Mouse (Mus musculus) heart, embryonic 10.5 days (tissue): ENCODE measurements around the gene Tmem72. TPM values are rescaled to one million over a fixed set of nuclear protein-coding genes. Genes with fewer than 3 reads are reported as not detected.

Experiments
- DNase-seq: peaks from one replicate; pipeline ENCODE4 v3.0.0-alpha.2; 2017; ENCODE audit warnings: low spot score
- H3K27ac ChIP-seq: fragments of 300-500 bp; sonication (generic); 2 replicates; pipeline ENCODE4 v1.5.1; 2016; ENCODE audit warnings: mild to moderate bottlenecking
- H3K27me3 ChIP-seq: fragments of 300-500 bp; sonication (generic); 2 replicates; pipeline ENCODE4 v1.6.1; 2016; ENCODE audit warnings: mild to moderate bottlenecking; ENCODE audit not compliant: poor library complexity, insufficient read depth, severe bottlenecking
- H3K36me3 ChIP-seq: fragments of 300-500 bp; sonication (generic); 2 replicates; pipeline ENCODE4 v1.6.1; 2016; ENCODE audit warnings: mild to moderate bottlenecking, moderate library complexity
- H3K4me1 ChIP-seq: fragments of 300-500 bp; sonication (generic); 2 replicates; pipeline ENCODE4 v1.6.1; 2016; ENCODE audit warnings: mild to moderate bottlenecking
- H3K4me3 ChIP-seq: fragments of 300-500 bp; sonication (generic); 2 replicates; pipeline ENCODE4 v1.5.1; 2016; ENCODE audit warnings: mild to moderate bottlenecking, moderate library complexity
- H3K9me3 ChIP-seq: fragments of 300-500 bp; sonication (generic); 2 replicates; pipeline ENCODE4 v1.6.1; 2016; ENCODE audit warnings: mild to moderate bottlenecking, moderate library complexity
- WGBS: fragments of 180-500 bp; shearing (Covaris S2); methylation state at CpG from one replicate; pipeline ENCODE4 v1.1.7; 2016; 5-methylcytosine and 5-hydroxymethylcytosine counted together
- polyA plus RNA-seq: library from polyadenylated mRNA; unstranded; fragments of >200 nt; fragmentation: Nextera tagmentation; extraction: Ambion mirVana; gene quantifications from 2 replicates; pipeline ENCODE4 v1.2.1, GENCODE M21; 2016

Tmem72 gene
- polyA plus RNA-seq, 1 experiment from 2014 or later = 0.04 TPM

DNA sequence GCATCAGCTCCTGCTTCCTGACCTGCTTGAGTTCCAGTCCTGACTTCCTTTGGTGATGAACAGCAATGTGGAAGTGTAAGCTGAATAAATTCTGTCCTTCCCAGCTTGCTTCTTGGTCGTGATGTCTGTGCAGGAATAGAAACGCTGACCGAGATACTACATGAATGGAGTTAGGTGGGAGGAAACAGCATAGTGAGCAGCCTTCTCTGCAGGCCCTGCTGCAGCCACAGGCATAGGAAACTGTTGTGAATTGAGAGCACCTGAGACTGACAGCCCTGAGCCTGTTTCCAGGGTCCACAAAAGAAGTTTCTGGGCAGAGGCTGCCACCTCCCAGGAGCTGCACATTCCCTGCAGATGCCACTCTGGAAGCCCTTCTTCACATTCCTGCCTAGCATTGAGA is 2.7 kb downstream of the Tmem72 start:
- no peak for DNase-seq
- 86% methylated on average over 3 of the region's 3 CpGs for WGBS
- Histone ChIP-seq H3K36me3 (no peaks in the 10 kb centered on the region), H3K27ac (no peak overlapping the region), H3K4me1 (peaks cover 23% of the 10 kb centered on the region), H3K9me3 (no peaks in the 10 kb centered on the region), H3K27me3 (no peaks in the 10 kb centered on the region), H3K4me3 (no peak overlapping the region)

DNA sequence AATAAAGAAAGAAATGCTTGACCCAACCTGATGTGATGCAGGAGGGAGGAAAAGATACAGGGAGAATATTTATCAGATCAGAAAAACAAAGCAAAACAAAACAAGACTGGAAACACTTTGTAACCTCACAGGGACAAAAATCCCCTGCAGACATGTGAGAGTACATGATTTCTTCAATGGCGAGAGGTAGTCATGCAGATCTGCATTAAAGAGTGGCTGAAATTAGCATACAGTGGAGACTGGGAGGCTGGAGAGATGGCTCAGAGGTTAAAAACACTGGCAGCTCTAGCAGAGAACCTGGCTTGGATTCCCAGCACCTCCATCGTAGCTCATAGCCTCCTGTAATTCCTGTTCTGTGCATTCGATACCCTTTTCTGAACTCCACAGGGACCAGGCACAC is 4.2 kb downstream of the Tmem72 start:
- Histone ChIP-seq H3K4me1 (peaks cover 23% of the 10 kb centered on the region), H3K9me3 (no peaks in the 10 kb centered on the region), H3K27me3 (no peaks in the 10 kb centered on the region), H3K36me3 (no peaks in the 10 kb centered on the region), H3K4me3 (no peak overlapping the region), H3K27ac (no peak overlapping the region)
- no peak for DNase-seq
- 84% methylated on average over 3 of the region's 3 CpGs for WGBS

DNA sequence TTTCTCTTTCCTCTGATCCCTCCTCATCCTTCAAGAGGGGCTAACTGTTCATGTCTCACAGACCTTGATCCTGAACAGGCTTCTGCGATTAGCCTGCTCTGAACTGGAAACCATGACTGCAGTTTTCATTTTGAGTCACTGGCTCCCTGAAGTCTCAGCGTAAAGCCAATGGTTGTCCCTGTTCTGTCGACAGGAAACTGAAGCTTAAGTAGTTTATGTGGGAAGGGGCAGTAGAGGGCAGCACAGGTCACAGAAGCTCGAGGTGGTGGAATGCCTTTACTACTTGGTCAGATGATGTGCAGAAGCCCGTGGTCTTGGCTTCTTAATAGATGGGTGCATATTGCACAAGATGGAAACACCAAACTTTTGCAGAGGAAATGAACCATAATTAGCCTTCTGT is 4.7 kb downstream of the Tmem72 start:
- Histone ChIP-seq H3K27ac (no peak overlapping the region), H3K4me3 (no peak overlapping the region)
- DNase-seq = no peak

DNA sequence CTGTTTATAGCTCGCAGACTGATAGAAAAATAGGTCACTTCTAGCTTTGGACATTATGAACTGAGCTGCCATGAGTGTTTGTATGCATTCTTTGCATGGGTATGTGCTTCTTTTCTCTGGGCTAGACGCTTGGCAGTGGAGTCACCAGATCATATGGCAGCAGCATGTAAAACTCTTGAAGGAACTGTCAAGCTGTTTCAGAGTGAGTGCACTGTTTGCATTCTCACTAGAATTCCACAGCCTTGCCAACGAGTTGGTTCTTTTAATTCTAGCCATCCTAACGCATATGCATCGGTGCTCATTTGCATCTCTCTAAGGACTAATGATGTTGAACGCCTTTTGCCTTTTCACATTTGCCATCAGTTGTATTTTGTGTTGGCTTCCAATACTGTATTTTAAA is 12.4 kb downstream of the Tmem72 start:
- no peak for DNase-seq
- Histone ChIP-seq H3K4me1 (no peaks in the 10 kb centered on the region), H3K9me3 (no peaks in the 10 kb centered on the region), H3K27me3 (no peaks in the 10 kb centered on the region), H3K27ac (no peak overlapping the region), H3K36me3 (no peaks in the 10 kb centered on the region), H3K4me3 (no peak overlapping the region)
- WGBS = 76% methylated on average over 6 of the region's 6 CpGs

More for the DNA sequence above, 4.7 kb downstream of the Tmem72 start:
- WGBS = 17% methylated on average over 5 of the region's 5 CpGs
- Histone ChIP-seq H3K27me3 (no peaks in the 10 kb centered on the region), H3K9me3 (no peaks in the 10 kb centered on the region), H3K4me1 (peaks cover 23% of the 10 kb centered on the region), H3K36me3 (no peaks in the 10 kb centered on the region)

DNA sequence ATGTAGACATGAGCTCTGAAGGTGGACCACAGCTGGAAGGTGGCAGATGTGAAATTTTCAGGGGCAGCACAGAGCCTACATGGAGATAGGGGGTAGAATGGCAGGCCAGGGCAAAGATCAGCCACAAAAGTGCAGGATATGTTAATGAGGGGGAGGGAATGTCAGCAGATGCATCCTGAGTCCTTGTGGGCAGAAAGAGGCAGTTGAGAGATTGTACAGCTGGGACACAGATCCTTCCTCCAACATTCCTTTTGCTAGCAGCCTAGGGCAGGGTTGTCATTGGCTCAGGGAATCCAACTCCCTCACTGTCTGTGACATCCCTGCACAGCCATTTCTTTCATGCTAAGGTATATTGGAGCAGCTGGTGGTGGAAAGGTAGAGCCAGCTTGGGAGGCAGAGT is 15.9 kb downstream of the Tmem72 start:
- H3K27ac ChIP-seq = no peak overlapping the region
- H3K36me3 ChIP-seq = no peaks in the 10 kb centered on the region
- 0 out of 2 replicates have a peak, but pooled peaks cover 11% of the 10 kb centered on the region for H3K27me3 ChIP-seq
- H3K4me3 ChIP-seq = no peak overlapping the region
- no peaks in the 10 kb centered on the region for H3K4me1 ChIP-seq
- no peak for DNase-seq
- no peaks in the 10 kb centered on the region for H3K9me3 ChIP-seq

GRCm38 (mm10) chr6:116697896-116698425 is 18.8 kb downstream of the Tmem72 start:
- no peak overlapping the region for H3K27ac ChIP-seq
- H3K36me3 ChIP-seq = no peaks in the 10 kb centered on the region
- no peaks in the 10 kb centered on the region; the same call in 1 of the 2 replicates for H3K4me1 ChIP-seq
- DNase-seq = no peak
- 0 out of 2 replicates have a peak, but pooled peaks cover 11% of the 10 kb centered on the region for H3K27me3 ChIP-seq
- 88% methylated on average over 4 of the region's 4 CpGs for WGBS
- no peaks in the 10 kb centered on the region for H3K9me3 ChIP-seq
- H3K4me3 ChIP-seq = no peak overlapping the region

- no peak overlapping the region for H3K4me3 ChIP-seq
- no peaks in the 10 kb centered on the region for H3K36me3 ChIP-seq
- H3K27ac ChIP-seq = no peak overlapping the region
- H3K9me3 ChIP-seq = no peaks in the 10 kb centered on the region
- DNase-seq = no peak
- no peaks in the 10 kb centered on the region; the same call in 1 of the 2 replicates for H3K4me1 ChIP-seq
- H3K27me3 ChIP-seq = 0 out of 2 replicates have a peak, but pooled peaks cover 11% of the 10 kb centered on the region
- WGBS = 51% methylated on average over 2 of the region's 2 CpGs
These were observed 19.3 kb downstream of the Tmem72 start for GRCm38 (mm10) chr6:116697413-116697812.

DNA sequence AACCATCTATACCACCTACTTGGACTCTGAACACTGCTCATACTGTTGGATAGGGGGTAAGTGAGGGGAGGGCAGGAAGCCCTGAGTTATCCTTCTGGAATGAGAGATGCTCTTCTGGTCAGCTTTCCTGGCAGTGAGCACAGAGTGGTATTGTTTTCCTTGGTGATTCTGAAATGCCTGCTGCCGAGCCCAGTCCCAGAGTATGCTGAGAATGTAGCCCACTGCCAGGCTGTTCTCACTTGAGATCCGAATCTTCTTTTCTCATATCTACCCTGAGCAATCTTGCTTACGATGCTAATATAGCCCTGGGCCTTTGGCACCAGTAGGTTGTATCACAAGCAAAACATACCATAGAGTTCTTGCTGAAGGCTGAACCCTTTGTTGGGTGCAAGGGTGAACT is 22.4 kb downstream of the Tmem72 start:
- no peak for DNase-seq
- no peak overlapping the region for H3K4me3 ChIP-seq
- H3K27ac ChIP-seq = no peak overlapping the region
- WGBS = 70% methylated on average over 3 of the region's 3 CpGs
- H3K4me1 ChIP-seq = no peaks in the 10 kb centered on the region; the same call in 1 of the 2 replicates
- H3K36me3 ChIP-seq = no peaks in the 10 kb centered on the region
- no peaks in the 10 kb centered on the region for H3K9me3 ChIP-seq
- H3K27me3 ChIP-seq = 0 out of 2 replicates have a peak, but pooled peaks cover 11% of the 10 kb centered on the region

GRCm38 (mm10) chr6:116693639-116694038 is 23.1 kb downstream of the Tmem72 start:
- 78% methylated on average over 4 of the region's 4 CpGs for WGBS
- H3K4me1 ChIP-seq = no peaks in the 10 kb centered on the region; the same call in 1 of the 2 replicates
- no peak overlapping the region for H3K27ac ChIP-seq
- H3K4me3 ChIP-seq = no peak overlapping the region
- H3K27me3 ChIP-seq = 0 out of 2 replicates have a peak, but pooled peaks cover 11% of the 10 kb centered on the region
- DNase-seq = no peak
- no peaks in the 10 kb centered on the region for H3K9me3 ChIP-seq
- no peaks in the 10 kb centered on the region for H3K36me3 ChIP-seq

GRCm38 (mm10) chr6:116682317-116682716 is 34.4 kb downstream of the Tmem72 start:
- H3K9me3 ChIP-seq = no peaks in the 10 kb centered on the region
- H3K4me1 ChIP-seq = peaks cover 46% of the 10 kb centered on the region
- WGBS = 38% methylated on average over 6 of the region's 6 CpGs
- H3K4me3 ChIP-seq = no peak overlapping the region
- no peak for DNase-seq
- no peaks in the 10 kb centered on the region for H3K27me3 ChIP-seq
- H3K36me3 ChIP-seq = no peaks in the 10 kb centered on the region
- no peak overlapping the region for H3K27ac ChIP-seq

DNA sequence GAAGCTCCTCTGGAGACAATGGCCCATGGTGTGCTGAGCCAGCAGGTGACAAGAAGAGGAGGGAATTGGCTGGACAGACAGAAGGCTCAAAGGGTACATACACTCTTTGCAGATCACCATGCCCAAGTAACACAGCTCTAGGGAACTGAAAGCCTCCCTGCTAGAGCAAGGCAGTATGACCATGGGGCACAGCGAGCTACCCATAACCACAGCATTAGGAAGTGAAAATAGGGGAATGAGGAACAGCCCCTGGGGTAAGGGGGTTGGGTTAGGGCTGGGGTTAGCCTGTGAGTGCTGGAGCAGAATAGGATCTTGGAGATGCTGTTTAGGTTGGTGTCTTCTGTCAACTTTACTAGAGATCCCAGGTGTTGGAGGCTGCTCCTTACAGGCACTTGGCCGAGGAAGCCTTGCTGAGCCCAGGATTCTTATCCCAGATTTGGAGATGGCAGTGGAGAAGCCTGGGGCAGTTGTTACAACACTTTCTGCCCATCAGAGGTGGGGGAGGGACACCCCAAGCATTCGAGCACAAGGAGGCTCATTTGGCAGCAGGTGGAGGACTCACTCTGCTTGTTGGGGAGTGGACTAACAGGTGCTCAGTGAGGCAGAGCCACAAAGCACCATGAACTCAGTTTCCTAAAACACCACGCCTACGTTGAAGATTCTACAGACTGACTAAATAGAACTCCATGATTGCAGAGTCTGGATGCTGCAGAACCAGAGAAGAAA is 37.0 kb downstream of the Tmem72 start:
- no peak for DNase-seq
- H3K36me3 ChIP-seq = no peaks in the 10 kb centered on the region
- H3K9me3 ChIP-seq = no peaks in the 10 kb centered on the region
- H3K4me1 ChIP-seq = peaks cover 63% of the 10 kb centered on the region
- 0 out of 2 replicates have a peak overlapping the region, but pooled peaks have one; percentile 0 for H3K27ac ChIP-seq
- 42% methylated on average over 5 of the region's 5 CpGs for WGBS
- H3K4me3 ChIP-seq = no peak overlapping the region
- no peaks in the 10 kb centered on the region for H3K27me3 ChIP-seq

DNA sequence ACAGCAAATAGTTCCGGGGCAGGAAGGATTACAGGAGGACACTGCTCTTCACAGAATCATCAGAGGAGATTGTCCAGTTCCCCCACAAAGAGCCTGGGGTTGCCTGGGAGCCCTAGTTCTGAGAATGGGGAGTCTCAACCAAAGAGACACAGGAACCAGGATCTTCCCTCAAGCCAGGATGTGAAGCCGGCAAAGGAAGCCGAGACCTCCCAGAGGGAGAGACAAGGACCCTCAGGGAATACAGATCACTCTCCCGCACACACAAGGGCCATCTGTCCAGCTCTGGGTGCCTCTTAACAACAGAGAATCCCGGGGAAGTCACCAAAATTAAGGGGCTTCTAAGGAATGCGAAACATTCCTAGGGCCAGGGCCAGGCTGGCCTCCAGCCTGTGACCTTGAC is 39.4 kb downstream of the Tmem72 start:
- no peaks in the 10 kb centered on the region for H3K9me3 ChIP-seq
- DNase-seq = no peak
- H3K4me1 ChIP-seq = peaks cover 70% of the 10 kb centered on the region
- 57% methylated on average over 6 of the region's 6 CpGs for WGBS
- no peaks in the 10 kb centered on the region for H3K36me3 ChIP-seq
- H3K27ac ChIP-seq = peak overlapping the region; percentile 64; the same call in 1 of the 2 replicates
- H3K4me3 ChIP-seq = no peak overlapping the region
- peaks cover 8% of the 10 kb centered on the region for H3K27me3 ChIP-seq

DNA sequence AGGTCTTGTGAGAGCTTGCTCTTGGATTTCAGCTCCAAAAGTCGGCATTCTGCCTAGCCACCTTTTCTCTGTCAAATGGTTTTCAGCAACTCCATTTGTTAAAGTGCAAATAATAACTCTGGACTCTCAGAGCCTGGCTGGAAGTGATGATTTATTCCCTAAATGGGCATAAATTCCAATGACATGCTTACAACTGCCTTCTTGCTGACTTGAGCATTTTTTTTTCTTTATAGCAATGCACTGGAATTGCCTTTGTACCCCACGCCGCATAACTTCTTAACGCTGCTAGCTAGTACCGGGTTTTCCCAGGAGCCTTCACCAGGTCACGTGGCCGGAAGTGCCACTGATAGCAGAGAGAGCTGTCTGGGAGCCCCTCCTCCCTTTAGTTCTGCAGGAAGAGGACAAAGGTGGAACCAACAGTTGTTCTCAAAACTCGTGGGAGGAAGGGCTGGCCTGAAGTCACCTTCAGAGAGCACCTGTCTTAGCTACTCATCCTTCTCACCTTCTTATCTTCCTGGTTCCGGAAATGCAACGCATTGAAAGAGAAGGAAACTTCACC is 40.3 kb downstream of the Tmem72 start:
- DNase-seq = peak; percentile 80
- no peaks in the 10 kb centered on the region for H3K36me3 ChIP-seq
- H3K27ac ChIP-seq = peak overlapping the region; percentile 64
- H3K4me3 ChIP-seq = 0 out of 2 replicates have a peak overlapping the region, but pooled peaks have one; percentile 4
- peaks cover 17% of the 10 kb centered on the region for H3K27me3 ChIP-seq
- peaks cover 70% of the 10 kb centered on the region for H3K4me1 ChIP-seq
- WGBS = 53% methylated on average over 10 of the region's 10 CpGs
- H3K9me3 ChIP-seq = no peaks in the 10 kb centered on the region
